Mouse (Mus musculus) small intestine, adult 2 months (tissue): ENCODE measurements around the gene Pgp.

Experiments
- CTCF ChIP-seq: fragments of 200-500 bp; IDR thresholded peaks from 2 replicates; pipeline ENCODE4 v1.5.1; 2012; ENCODE audit warnings: low read depth, mild to moderate bottlenecking, control low read depth, inconsistent platforms, low read length, moderate library complexity, mixed read lengths; ENCODE audit not compliant: insufficient replicate concordance, insufficient read length; ENCODE audit errors: extremely low read depth
- POLR2A ChIP-seq: fragments of 200-500 bp; IDR thresholded peaks from 2 replicates; pipeline ENCODE4 v1.6.1; 2012; ENCODE audit warnings: low read depth, mild to moderate bottlenecking, control low read depth, inconsistent platforms, low read length, moderate library complexity

- TF ChIP-seq CTCF, result no peak
- peak; percentile 67; the same call in 1 of the 2 replicates for TF ChIP-seq POLR2A
Observed at GRCm38 (mm10) chr17:24472512-24472911, 2.3 kb downstream of the Pgp start.
